Mouse (Mus musculus) limb, embryonic 13.5 days (tissue): ENCODE results near the gene Eif4g1. TPM values are rescaled to one million over a fixed set of nuclear protein-coding genes. Genes with fewer than 3 reads are reported as not detected.

Experiments
- ATAC-seq: fragments of 200-750 bp; cut with Nextera tagmentation; 2 replicates; pipeline ENCODE4 v1.8.0; 2017; ENCODE audit warnings: low read depth, moderate number of reproducible peaks, moderate TSS enrichment; ENCODE audit not compliant: low FRiP score
- H3K27ac ChIP-seq: fragments of 300-500 bp; sonication (generic); 2 replicates; pipeline ENCODE4 v1.5.1; 2015; ENCODE audit warnings: inconsistent platforms, mild to moderate bottlenecking, moderate library complexity
- H3K27me3 ChIP-seq: fragments of 300-500 bp; sonication (generic); 2 replicates; pipeline ENCODE4 v1.6.1; 2015; ENCODE audit warnings: mild to moderate bottlenecking, inconsistent platforms
- H3K36me3 ChIP-seq: fragments of 300-500 bp; sonication (generic); 2 replicates; pipeline ENCODE4 v1.6.1; 2015; ENCODE audit warnings: inconsistent platforms, mild to moderate bottlenecking, moderate library complexity
- H3K4me1 ChIP-seq: fragments of 300-500 bp; sonication (generic); 2 replicates; pipeline ENCODE4 v1.6.1; 2015; ENCODE audit warnings: inconsistent platforms
- H3K4me2 ChIP-seq: fragments of 300-500 bp; sonication (generic); replicated peaks from 2 replicates; pipeline ENCODE4 v1.6.1; 2015; ENCODE audit warnings: inconsistent platforms, mild to moderate bottlenecking, moderate library complexity
- H3K4me3 ChIP-seq: fragments of 300-500 bp; sonication (generic); 2 replicates; pipeline ENCODE4 v1.5.1; 2015; ENCODE audit warnings: moderate library complexity, mild to moderate bottlenecking, inconsistent platforms
- H3K9ac ChIP-seq: fragments of 300-500 bp; sonication (generic); 2 replicates; pipeline ENCODE4 v1.6.1; 2015; ENCODE audit warnings: mild to moderate bottlenecking, inconsistent platforms
- H3K9me3 ChIP-seq: fragments of 300-500 bp; sonication (generic); 2 replicates; pipeline ENCODE4 v1.6.1; 2016; ENCODE audit warnings: inconsistent platforms
- WGBS: fragments of 180-500 bp; shearing (Covaris S2); methylation state at CpG from one replicate; pipeline ENCODE4 v1.1.7; 2015; 5-methylcytosine and 5-hydroxymethylcytosine counted together
- polyA plus RNA-seq: library from polyadenylated mRNA; unstranded; fragments of >200 nt; fragmentation: Nextera tagmentation; extraction: Ambion mirVana; gene quantifications from 2 replicates; pipeline ENCODE4 v1.2.1, GENCODE M21; 2015

The Eif4g1 gene
- polyA plus RNA-seq, 1 experiment from 2014 or later = 183 TPM

DNA sequence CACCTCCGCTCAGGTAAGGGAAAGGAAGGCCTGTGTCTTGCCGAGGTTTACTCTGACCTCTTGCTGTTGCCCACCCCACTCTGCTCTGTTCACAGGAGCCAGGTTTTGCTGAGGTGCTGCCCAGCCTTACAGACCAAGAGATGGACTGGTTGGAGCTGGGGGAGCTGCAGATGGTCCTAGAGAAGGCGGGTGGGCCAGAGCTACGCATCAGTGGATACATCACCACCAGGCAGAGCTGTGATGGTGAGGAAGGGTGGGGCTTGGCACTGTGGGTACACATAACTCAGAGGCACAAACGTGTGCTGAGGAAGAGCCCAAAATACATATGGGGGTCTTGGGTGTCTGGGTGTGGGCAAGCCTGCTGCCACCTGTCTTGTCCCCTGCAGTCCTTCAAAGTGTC lies 67.5 kb downstream of the Eif4g1 start:
- ATAC-seq = no peak
- no peak overlapping the region for H3K4me3 ChIP-seq
- WGBS = 78% methylated on average over 5 of the region's 5 CpGs
- H3K27me3 ChIP-seq = peaks cover 47% of the 10 kb centered on the region
- no peaks in the 10 kb centered on the region for H3K9me3 ChIP-seq
- no peak overlapping the region for H3K9ac ChIP-seq
- H3K27ac ChIP-seq = no peak overlapping the region
- peaks cover 21% of the 10 kb centered on the region for H3K4me1 ChIP-seq
- peaks cover 15% of the 10 kb centered on the region for H3K36me3 ChIP-seq
- no peak overlapping the region for H3K4me2 ChIP-seq

GRCm38 (mm10) chr16:20736168-20736567 lies 68.1 kb downstream of the Eif4g1 start:
- Histone ChIP-seq H3K4me1 (peaks cover 21% of the 10 kb centered on the region), H3K4me3 (no peak overlapping the region), H3K27me3 (peaks cover 47% of the 10 kb centered on the region), H3K9ac (no peak overlapping the region), H3K27ac (no peak overlapping the region), H3K9me3 (no peaks in the 10 kb centered on the region), H3K36me3 (peaks cover 15% of the 10 kb centered on the region), H3K4me2 (no peak overlapping the region)
- WGBS = 85% methylated on average over 7 of the region's 7 CpGs
- no peak for ATAC-seq

- Histone ChIP-seq H3K27ac (no peak overlapping the region), H3K36me3 (peaks cover 17% of the 10 kb centered on the region), H3K9ac (no peak overlapping the region), H3K4me3 (no peak overlapping the region), H3K4me2 (no peak overlapping the region), H3K4me1 (peaks cover 21% of the 10 kb centered on the region), H3K9me3 (no peaks in the 10 kb centered on the region), H3K27me3 (peaks cover 47% of the 10 kb centered on the region)
- 89% methylated on average over 5 of the region's 5 CpGs for WGBS
- ATAC-seq = no peak
Observed at GRCm38 (mm10) chr16:20736823-20737222, 68.7 kb downstream of the Eif4g1 start.

DNA sequence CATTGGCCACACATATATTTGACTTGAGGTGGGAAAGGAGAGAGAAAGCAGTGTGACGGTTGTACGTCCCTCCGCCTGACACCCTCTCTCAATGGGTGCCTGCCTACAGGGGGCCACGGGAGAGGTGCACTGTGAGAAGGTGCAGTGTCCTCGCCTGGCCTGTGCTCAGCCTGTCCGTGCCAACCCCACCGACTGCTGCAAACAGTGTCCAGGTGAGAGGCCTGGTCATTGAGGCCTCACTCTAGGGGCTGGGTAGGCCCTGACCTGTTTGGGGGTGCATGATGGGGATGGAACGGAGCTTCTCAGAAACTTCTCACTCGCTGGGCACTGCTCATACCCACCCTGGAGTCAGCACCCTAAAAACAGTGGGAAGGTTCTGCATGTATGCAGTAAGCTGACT lies 71.7 kb downstream of the Eif4g1 start:
- H3K27me3 ChIP-seq = peaks cover 31% of the 10 kb centered on the region
- ATAC-seq = no peak
- H3K4me3 ChIP-seq = no peak overlapping the region
- 87% methylated on average over 9 of the region's 9 CpGs for WGBS
- no peak overlapping the region for H3K9ac ChIP-seq
- H3K36me3 ChIP-seq = peaks cover 21% of the 10 kb centered on the region
- no peaks in the 10 kb centered on the region for H3K4me1 ChIP-seq
- no peaks in the 10 kb centered on the region for H3K9me3 ChIP-seq
- no peak overlapping the region for H3K4me2 ChIP-seq
- no peak overlapping the region for H3K27ac ChIP-seq

Other genes with a start within 250 kb of the Eif4g1 start
- gene Abcc5, start 241.9 kb upstream of the Eif4g1 start, polyA plus RNA-seq = 86.9 and 100 TPM in 2 replicates
- 109 and 113 TPM in 2 replicates for gene Eif2b5, start 169.5 kb upstream of the Eif4g1 start, polyA plus RNA-seq
- gene Dvl3, start 151.3 kb upstream of the Eif4g1 start, polyA plus RNA-seq = 28.0 and 28.7 TPM in 2 replicates
- gene Ap2m1, start 132.8 kb upstream of the Eif4g1 start, polyA plus RNA-seq = 629 and 657 TPM in 2 replicates
- gene Abcf3, start 119.7 kb upstream of the Eif4g1 start, polyA plus RNA-seq = 68.1 and 78.1 TPM in 2 replicates
- 0.73 and 1.5 TPM in 2 replicates for gene Vwa5b2, start 78.8 kb upstream of the Eif4g1 start, polyA plus RNA-seq
- gene Eef1akmt4, start 56.7 kb upstream of the Eif4g1 start, polyA plus RNA-seq = 37.2 and 37.7 TPM in 2 replicates
- gene Gm49333, start 56.7 kb upstream of the Eif4g1 start, polyA plus RNA-seq = not detected in 2 replicates
- gene Alg3, start 56.6 kb upstream of the Eif4g1 start, polyA plus RNA-seq = 39.5 and 41.1 TPM in 2 replicates
- 0.92 and 1.2 TPM in 2 replicates for gene Camk2n2, start 47.0 kb upstream of the Eif4g1 start, polyA plus RNA-seq
- 6.9 and 7.5 TPM in 2 replicates for gene Ece2, start 38.5 kb upstream of the Eif4g1 start, polyA plus RNA-seq
- 342 and 355 TPM in 2 replicates for gene Psmd2, start 16.7 kb upstream of the Eif4g1 start, polyA plus RNA-seq
- 8.5 and 10.4 TPM in 2 replicates for gene Fam131a, start 24.9 kb downstream of the Eif4g1 start, polyA plus RNA-seq
- 117 and 118 TPM in 2 replicates for gene Polr2h, start 49.4 kb downstream of the Eif4g1 start, polyA plus RNA-seq
- gene Clcn2, start 49.4 kb downstream of the Eif4g1 start, polyA plus RNA-seq = 23.3 and 23.5 TPM in 2 replicates
- 9.1 and 9.3 TPM in 2 replicates for gene Chrd, start 64.8 kb downstream of the Eif4g1 start, polyA plus RNA-seq
- 0.66 and 0.74 TPM in 2 replicates for gene Thpo, start 66.2 kb downstream of the Eif4g1 start, polyA plus RNA-seq